Mouse (Mus musculus) stomach, postnatal 0 days (tissue): ENCODE results near the gene Fn3k. TPM values are rescaled to one million over a fixed set of nuclear protein-coding genes. Genes with fewer than 3 reads are reported as not detected.

Source experiments
- ATAC-seq: fragments of 200-750 bp; cut with Nextera tagmentation; 2 replicates; pipeline ENCODE4 v1.8.0; 2017; ENCODE audit not compliant: low FRiP score, low TSS enrichment
- DNase-seq: peaks from one replicate; pipeline ENCODE4 v3.0.0-alpha.2; 2016; ENCODE audit warnings: low spot score
- H3K27ac ChIP-seq: fragments of 300-500 bp; sonication (generic); replicated peaks from 2 replicates; pipeline ENCODE4 v1.5.1; 2014; ENCODE audit warnings: mild to moderate bottlenecking, control low read depth
- H3K27me3 ChIP-seq: fragments of 300-500 bp; sonication (generic); 2 replicates; pipeline ENCODE4 v1.6.1; 2014; ENCODE audit warnings: low read length; ENCODE audit not compliant: control insufficient read depth, insufficient read depth
- H3K36me3 ChIP-seq: fragments of 300-500 bp; sonication (generic); 2 replicates; pipeline ENCODE4 v1.6.1; 2014; ENCODE audit warnings: low read length, mixed read lengths; ENCODE audit not compliant: control insufficient read depth, insufficient read depth
- H3K4me1 ChIP-seq: fragments of 300-500 bp; sonication (generic); replicated peaks from 2 replicates; pipeline ENCODE4 v1.6.1; 2014; ENCODE audit warnings: antibody characterized with exemption; ENCODE audit not compliant: control insufficient read depth, insufficient read depth
- H3K4me2 ChIP-seq: fragments of 300-500 bp; sonication (generic); replicated peaks from 2 replicates; pipeline ENCODE4 v1.6.1; 2014; ENCODE audit warnings: low read depth, mild to moderate bottlenecking, control low read depth, moderate library complexity
- H3K4me3 ChIP-seq: fragments of 300-500 bp; sonication (generic); 2 replicates; pipeline ENCODE4 v1.5.1; 2014; ENCODE audit warnings: low read depth, low read length, control low read depth
- H3K9ac ChIP-seq: fragments of 300-500 bp; sonication (generic); 2 replicates; pipeline ENCODE4 v1.6.1; 2014; ENCODE audit warnings: mild to moderate bottlenecking, low read length, control low read depth, mixed read lengths
- H3K9me3 ChIP-seq: fragments of 300-500 bp; sonication (generic); 2 replicates; pipeline ENCODE4 v1.6.1; 2016; ENCODE audit warnings: low read length; ENCODE audit not compliant: control insufficient read depth
- CTCF ChIP-seq: IDR thresholded peaks from 2 replicates; pipeline ENCODE4 v1.5.1; 2016; ENCODE audit warnings: antibody characterized with exemption, low read depth, mild to moderate bottlenecking, moderate library complexity
- EP300 ChIP-seq: optimal IDR thresholded peaks from 2 replicates; pipeline ENCODE3; 2016; ENCODE audit warnings: antibody characterized with exemption
- WGBS: fragments of 180-500 bp; shearing (Covaris S2); extraction: QIAGEN DNeasy Blood & Tissue Kit; methylation state at CpG from one replicate; pipeline ENCODE4 v1.1.7; 2014; 5-methylcytosine and 5-hydroxymethylcytosine counted together
- microRNA-seq: library from miRNA; unstranded; fragments of <30 nt; microRNA quantifications from one replicate; pipeline ENCODE4, GENCODE M21; 2016
- polyA plus RNA-seq: library from polyadenylated mRNA; unstranded; fragments of >200 nt; fragmentation: Nextera tagmentation; extraction: Ambion mirVana; gene quantifications from 2 replicates; pipeline ENCODE4 v1.2.1, GENCODE M21; 2015

Fn3k gene
- polyA plus RNA-seq, 1 experiment from 2014 or later, result 0.44 TPM

GRCm38 (mm10) chr11:121475699-121476415, 41.1 kb downstream of the Fn3k start:
- ATAC-seq, result peak; percentile 53
- no peaks in the 10 kb centered on the region; the same call in 1 of the 2 replicates for H3K36me3 ChIP-seq
- H3K9me3 ChIP-seq, result no peaks in the 10 kb centered on the region
- no peak overlapping the region for H3K4me3 ChIP-seq
- DNase-seq, result peak; percentile 85
- no peak overlapping the region for H3K27ac ChIP-seq
- H3K27me3 ChIP-seq, result no peaks in the 10 kb centered on the region
- no peak overlapping the region for H3K4me2 ChIP-seq
- no peak overlapping the region for H3K9ac ChIP-seq
- 25% methylated on average over 9 of the region's 9 CpGs for WGBS
- TF ChIP-seq EP300, result no peak
- TF ChIP-seq CTCF, result peak; percentile 95
- H3K4me1 ChIP-seq, result no peaks in the 10 kb centered on the region

GRCm38 (mm10) chr11:121479476-121480203, 44.9 kb downstream of the Fn3k start:
- ATAC-seq (no peak), DNase-seq (no peak)
- no peaks in the 10 kb centered on the region for H3K9me3 ChIP-seq
- peak overlapping the region; percentile 81 for H3K27ac ChIP-seq
- no peak overlapping the region for H3K4me2 ChIP-seq
- H3K4me1 ChIP-seq, result no peaks in the 10 kb centered on the region
- H3K4me3 ChIP-seq, result no peak overlapping the region
- H3K27me3 ChIP-seq, result no peaks in the 10 kb centered on the region
- TF ChIP-seq EP300 (peak; percentile 27), CTCF (no peak)
- peaks cover 2% of the 10 kb centered on the region; the same call in 1 of the 2 replicates for H3K36me3 ChIP-seq
- no peak overlapping the region for H3K9ac ChIP-seq
- WGBS, result 85% methylated on average over 15 of the region's 15 CpGs

GRCm38 (mm10) chr11:121481129-121481528, 46.4 kb downstream of the Fn3k start:
- H3K27ac ChIP-seq, result 0 out of 2 replicates have a peak overlapping the region, but pooled peaks have one; percentile 24
- no peaks in the 10 kb centered on the region for H3K9me3 ChIP-seq
- no peak overlapping the region for H3K4me3 ChIP-seq
- peaks cover 2% of the 10 kb centered on the region; the same call in 1 of the 2 replicates for H3K36me3 ChIP-seq
- peak; percentile 56 for ATAC-seq
- WGBS, result 78% methylated on average over 2 of the region's 2 CpGs
- no peaks in the 10 kb centered on the region for H3K27me3 ChIP-seq
- TF ChIP-seq EP300, result no peak
- no peak for TF ChIP-seq CTCF
- no peak overlapping the region for H3K9ac ChIP-seq
- no peak overlapping the region for H3K4me2 ChIP-seq
- no peaks in the 10 kb centered on the region for H3K4me1 ChIP-seq
- DNase-seq, result no peak

- no peak overlapping the region for H3K4me3 ChIP-seq
- H3K27me3 ChIP-seq, result no peaks in the 10 kb centered on the region
- no peak overlapping the region for H3K9ac ChIP-seq
- peak overlapping the region; percentile 69 for H3K27ac ChIP-seq
- H3K4me2 ChIP-seq, result no peak overlapping the region
- H3K9me3 ChIP-seq, result no peaks in the 10 kb centered on the region
- DNase-seq (peak; percentile 34), ATAC-seq (peak; percentile 60; the same call in 1 of the 2 replicates)
- H3K36me3 ChIP-seq, result peaks cover 2% of the 10 kb centered on the region; the same call in 1 of the 2 replicates
- TF ChIP-seq CTCF (no peak), EP300 (peak; percentile 0)
- WGBS, result 61% methylated on average over 9 of the region's 9 CpGs
- H3K4me1 ChIP-seq, result no peaks in the 10 kb centered on the region
Observed at GRCm38 (mm10) chr11:121485882-121486281, 51.2 kb downstream of the Fn3k start.

GRCm38 (mm10) chr11:121490651-121491050, 55.9 kb downstream of the Fn3k start:
- Histone ChIP-seq H3K27ac (no peak overlapping the region), H3K9me3 (no peaks in the 10 kb centered on the region), H3K4me1 (no peaks in the 10 kb centered on the region), H3K27me3 (no peaks in the 10 kb centered on the region), H3K36me3 (peaks cover 5% of the 10 kb centered on the region; the same call in 1 of the 2 replicates), H3K9ac (no peak overlapping the region), H3K4me3 (no peak overlapping the region), H3K4me2 (no peak overlapping the region)
- ATAC-seq (no peak), DNase-seq (no peak)
- TF ChIP-seq CTCF, result no peak
- no peak for TF ChIP-seq EP300

Small RNA genes within 50 kb of the gene (microRNA-seq; reads per million reads assigned to microRNA genes)
- not detected for gene Mir7236

Other genes starting within 250 kb of the Fn3k start
- 5.7 and 6.4 TPM in 2 replicates for gene Hexdc, start 230.5 kb upstream of the Fn3k start, polyA plus RNA-seq
- gene Ogfod3, start 230.2 kb upstream of the Fn3k start, polyA plus RNA-seq, result 22.2 and 23.3 TPM in 2 replicates
- 26.9 and 27.4 TPM in 2 replicates for gene Cybc1, start 205.6 kb upstream of the Fn3k start, polyA plus RNA-seq
- gene Narf, start 197.7 kb upstream of the Fn3k start, polyA plus RNA-seq, result 19.3 and 19.8 TPM in 2 replicates
- gene Foxk2, start 174.9 kb upstream of the Fn3k start, polyA plus RNA-seq, result 3.4 and 5.3 TPM in 2 replicates
- 48.7 and 53.2 TPM in 2 replicates for gene Wdr45b, start 80.5 kb upstream of the Fn3k start, polyA plus RNA-seq
- gene Rab40b, start 46.7 kb upstream of the Fn3k start, polyA plus RNA-seq, result 5.5 and 6.1 TPM in 2 replicates
- 3.7 and 4.6 TPM in 2 replicates for gene Fn3krp, start 13.5 kb upstream of the Fn3k start, polyA plus RNA-seq
- gene Tbcd, start 17.0 kb downstream of the Fn3k start, polyA plus RNA-seq, result 36.8 and 41.3 TPM in 2 replicates
- gene Zfp750, start 84.4 kb downstream of the Fn3k start, polyA plus RNA-seq, result 19.2 and 22.7 TPM in 2 replicates
- gene B3gntl1, start 238.2 kb downstream of the Fn3k start, polyA plus RNA-seq, result 3.3 and 4.2 TPM in 2 replicates